Mouse (Mus musculus): ENCODE data around the gene Rmnd5a. TPM values are rescaled to one million over a fixed set of nuclear protein-coding genes. Genes with fewer than 3 reads are reported as not detected.
A peak's percentile ranks its signal among the peaks of the same experiment; 100 is the strongest.
"Not testable (repeated sequence)": the region's sequence is repeated elsewhere in the genome, so short reads cannot be mapped to it uniquely, and the experiment has no call there.

Gene Rmnd5a
- 9.4 and 10.0 TPM in 2 replicates for polyA plus RNA-seq (2014; fragmentation: Nextera tagmentation; extraction: Ambion mirVana)

DNA sequence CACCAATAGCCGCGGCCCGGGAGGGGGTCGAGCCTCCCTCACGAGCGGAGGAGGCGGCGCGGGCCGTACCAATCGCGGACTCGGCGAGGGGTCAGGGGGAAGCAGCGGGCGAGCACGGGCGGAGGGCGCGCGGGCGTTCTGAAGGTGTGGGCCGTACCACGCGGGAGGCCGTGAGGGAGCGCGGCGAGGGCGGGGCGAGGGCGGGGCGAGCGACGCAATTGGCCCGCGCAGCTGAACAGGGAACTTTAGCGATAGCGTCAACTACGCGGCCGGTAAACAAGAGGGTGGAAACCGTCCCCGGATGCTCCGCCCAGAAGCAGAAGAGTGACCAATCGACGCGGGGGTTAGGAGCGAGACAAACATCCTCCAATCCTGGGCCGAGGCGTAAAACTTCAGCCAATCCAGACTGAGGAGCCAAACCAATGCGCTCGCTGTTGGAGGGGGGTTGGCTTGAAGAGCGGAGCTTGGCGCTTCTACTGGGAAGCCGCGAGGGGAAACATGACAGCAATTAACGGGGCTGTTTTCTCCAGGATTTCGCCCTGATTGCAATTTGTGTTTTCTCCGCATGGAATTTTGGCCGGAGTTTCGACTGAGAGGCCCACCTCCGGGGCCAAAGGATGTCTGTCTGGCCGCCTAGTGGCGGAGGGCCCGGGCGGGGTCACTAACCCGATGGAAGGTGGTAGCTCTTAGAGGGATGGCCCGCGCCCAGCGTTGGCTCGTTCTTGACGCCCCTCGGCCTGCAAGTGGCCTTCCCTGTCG is at the start of gene Rmnd5a:
TSS of gene Rmnd5a (minus strand) at position 146 of the 759 bp plus-strand sequence.
- no peaks in the 10 kb centered on the region for H3K9me3 ChIP-seq (ENCODE audit: control insufficient read depth, low read length)
- no peaks in the 10 kb centered on the region for H3K36me3 ChIP-seq (ENCODE audit: control insufficient read depth, insufficient read depth, low read length)
- H3K4me2 ChIP-seq = peak within 1 kb of the TSS; percentile 92
- DNase-seq (ENCODE audit: low spot score) (peak; percentile 99), ATAC-seq (replicated peaks; ENCODE audit: low FRiP score) (peak; percentile 97)
- peaks cover 17% of the 10 kb centered on the region for H3K4me1 ChIP-seq (replicated peaks; ENCODE audit: control insufficient read depth, insufficient read depth, low read length)
- peak within 1 kb of the TSS; percentile 97 for H3K27ac ChIP-seq (ENCODE audit: low read depth, low read length)
- H3K4me3 ChIP-seq (ENCODE audit: low read depth, low read length) = peak within 1 kb of the TSS; percentile 99
- H3K27me3 ChIP-seq (replicated peaks; ENCODE audit: control insufficient read depth, insufficient read depth, low read length) = no peaks in the 10 kb centered on the region
- WGBS = under 1% methylated on average over 71 of the region's 75 CpGs
- H3K9ac ChIP-seq (ENCODE audit: low read depth, low read length) = peak within 1 kb of the TSS; percentile 96

DNA sequence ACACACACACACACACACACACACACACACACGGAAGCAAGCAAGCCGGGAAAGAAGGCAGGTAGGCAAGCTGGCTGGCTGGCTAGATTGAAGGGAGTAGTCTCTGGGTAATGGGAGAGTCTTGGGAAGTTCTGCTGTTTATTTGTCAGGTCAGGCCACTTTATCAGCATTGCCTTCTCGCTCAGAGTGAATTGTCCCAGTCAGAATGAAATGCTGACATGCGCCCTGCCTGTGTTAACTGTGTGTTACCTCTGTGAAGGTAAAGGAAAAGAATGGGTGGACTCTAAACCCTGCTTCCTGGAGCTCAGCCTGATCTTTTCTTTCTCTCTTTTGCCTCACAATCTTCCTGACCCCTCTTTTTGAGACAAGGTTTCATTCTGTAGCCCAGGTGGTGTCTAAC is 47.5 kb upstream of the Rmnd5a start:
- Histone ChIP-seq H3K4me2 (peak overlapping the region; percentile 27), H3K9me3 (ENCODE audit: control insufficient read depth, low read length) (no peaks in the 10 kb centered on the region), H3K27ac (ENCODE audit: low read depth, low read length) (0 out of 2 replicates have a peak overlapping the region, but pooled peaks have one; percentile 32), H3K9ac (ENCODE audit: low read depth, low read length) (no peak overlapping the region), H3K4me1 (replicated peaks; ENCODE audit: control insufficient read depth, insufficient read depth, low read length) (no peaks in the 10 kb centered on the region), H3K36me3 (ENCODE audit: control insufficient read depth, insufficient read depth, low read length) (no peaks in the 10 kb centered on the region), H3K27me3 (replicated peaks; ENCODE audit: control insufficient read depth, insufficient read depth, low read length) (no peaks in the 10 kb centered on the region), H3K4me3 (ENCODE audit: low read depth, low read length) (no peak overlapping the region)
- 36% methylated on average over 4 of the region's 4 CpGs for WGBS
- DNase-seq (ENCODE audit: low spot score) = no peak
- ATAC-seq (replicated peaks; ENCODE audit: low FRiP score) = no peak

DNA sequence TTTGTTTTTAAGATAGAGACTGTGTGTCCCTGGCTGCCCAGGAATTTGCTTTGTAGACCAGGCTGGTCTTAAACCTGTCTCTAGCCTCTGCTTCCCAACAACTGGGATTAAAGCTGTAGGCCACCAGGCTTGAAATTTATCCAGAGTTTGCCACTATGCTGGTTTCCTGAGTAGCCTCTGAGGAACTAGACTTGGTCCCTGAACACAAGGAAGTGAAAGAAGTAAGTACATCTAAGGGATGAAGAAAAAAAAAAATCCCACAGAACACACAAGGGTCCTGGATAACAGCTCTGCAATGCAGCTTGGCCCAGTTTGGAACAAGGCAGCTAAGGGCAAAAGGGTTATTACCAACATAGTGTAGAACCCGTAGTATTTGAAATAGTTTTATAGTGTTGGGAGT is 46.4 kb upstream of the Rmnd5a start:
- no peaks in the 10 kb centered on the region for H3K36me3 ChIP-seq (ENCODE audit: control insufficient read depth, insufficient read depth, low read length)
- no peaks in the 10 kb centered on the region for H3K9me3 ChIP-seq (ENCODE audit: control insufficient read depth, low read length)
- H3K4me1 ChIP-seq (replicated peaks; ENCODE audit: control insufficient read depth, insufficient read depth, low read length) = no peaks in the 10 kb centered on the region
- H3K27me3 ChIP-seq (replicated peaks; ENCODE audit: control insufficient read depth, insufficient read depth, low read length) = no peaks in the 10 kb centered on the region
- no peak overlapping the region for H3K4me2 ChIP-seq
- H3K4me3 ChIP-seq (ENCODE audit: low read depth, low read length) = no peak overlapping the region
- H3K9ac ChIP-seq (ENCODE audit: low read depth, low read length) = no peak overlapping the region
- H3K27ac ChIP-seq (ENCODE audit: low read depth, low read length) = no peak overlapping the region
- DNase-seq (ENCODE audit: low spot score) (no peak), ATAC-seq (replicated peaks; ENCODE audit: low FRiP score) (no peak)
- WGBS = 78% methylated on average over 1 of the region's 1 CpGs

DNA sequence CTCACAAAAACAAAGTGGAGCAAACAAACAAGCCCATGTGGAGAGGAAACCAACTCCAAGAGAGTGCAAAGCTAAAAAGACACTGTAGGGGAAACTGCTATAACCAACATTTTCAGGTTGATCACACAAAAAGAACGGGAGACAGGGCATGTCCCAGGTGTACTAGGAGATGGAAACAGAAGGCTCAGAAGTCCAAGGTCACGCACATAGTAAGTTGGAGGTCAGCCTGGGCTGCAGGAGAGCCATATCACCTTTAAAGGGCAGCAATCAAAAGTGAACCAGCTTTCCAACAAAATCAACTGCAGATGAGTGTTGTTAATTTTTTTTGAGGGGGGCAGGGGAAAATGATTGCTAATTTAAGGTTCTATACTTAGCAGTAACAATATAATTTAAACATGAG is 45.8 kb upstream of the Rmnd5a start:
- WGBS = 65% methylated on average over 2 of the region's 2 CpGs
- no peak overlapping the region for H3K4me2 ChIP-seq
- H3K36me3 ChIP-seq (ENCODE audit: control insufficient read depth, insufficient read depth, low read length) = no peaks in the 10 kb centered on the region
- H3K4me3 ChIP-seq (ENCODE audit: low read depth, low read length) = no peak overlapping the region
- DNase-seq (ENCODE audit: low spot score) = no peak
- no peaks in the 10 kb centered on the region for H3K4me1 ChIP-seq (replicated peaks; ENCODE audit: control insufficient read depth, insufficient read depth, low read length)
- H3K9ac ChIP-seq (ENCODE audit: low read depth, low read length) = no peak overlapping the region
- no peaks in the 10 kb centered on the region for H3K9me3 ChIP-seq (ENCODE audit: control insufficient read depth, low read length)
- H3K27me3 ChIP-seq (replicated peaks; ENCODE audit: control insufficient read depth, insufficient read depth, low read length) = no peaks in the 10 kb centered on the region
- no peak overlapping the region for H3K27ac ChIP-seq (ENCODE audit: low read depth, low read length)
- no peak for ATAC-seq (replicated peaks; ENCODE audit: low FRiP score)

DNA sequence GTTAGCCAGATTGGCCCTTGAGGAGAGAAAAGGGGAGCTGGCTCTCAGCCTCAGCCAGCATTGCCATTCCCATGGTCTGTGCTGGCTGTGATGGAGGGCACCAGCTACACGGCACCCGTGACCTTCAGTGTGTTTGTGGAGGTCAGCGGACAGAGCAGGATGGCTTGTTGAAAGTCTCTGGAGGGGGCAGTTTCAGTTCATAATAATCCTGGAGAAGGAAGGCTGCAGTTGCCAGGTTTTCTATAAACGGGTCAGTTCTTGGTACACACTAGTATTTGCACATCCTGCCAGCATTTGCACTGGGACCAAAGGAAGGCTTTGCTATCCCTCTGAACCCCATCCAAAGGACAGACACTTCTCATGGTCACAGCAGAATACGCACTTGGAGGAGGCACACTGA is 44.8 kb upstream of the Rmnd5a start:
- 83% methylated on average over 5 of the region's 5 CpGs for WGBS
- Histone ChIP-seq H3K27me3 (replicated peaks; ENCODE audit: control insufficient read depth, insufficient read depth, low read length) (no peaks in the 10 kb centered on the region), H3K36me3 (ENCODE audit: control insufficient read depth, insufficient read depth, low read length) (no peaks in the 10 kb centered on the region), H3K4me3 (ENCODE audit: low read depth, low read length) (no peak overlapping the region), H3K9ac (ENCODE audit: low read depth, low read length) (no peak overlapping the region), H3K9me3 (ENCODE audit: control insufficient read depth, low read length) (no peaks in the 10 kb centered on the region), H3K27ac (ENCODE audit: low read depth, low read length) (no peak overlapping the region; the same call in 1 of the 2 replicates), H3K4me1 (replicated peaks; ENCODE audit: control insufficient read depth, insufficient read depth, low read length) (no peaks in the 10 kb centered on the region; the same call in 1 of the 2 replicates), H3K4me2 (no peak overlapping the region)
- ATAC-seq (replicated peaks; ENCODE audit: low FRiP score) (no peak), DNase-seq (ENCODE audit: low spot score) (no peak)

DNA sequence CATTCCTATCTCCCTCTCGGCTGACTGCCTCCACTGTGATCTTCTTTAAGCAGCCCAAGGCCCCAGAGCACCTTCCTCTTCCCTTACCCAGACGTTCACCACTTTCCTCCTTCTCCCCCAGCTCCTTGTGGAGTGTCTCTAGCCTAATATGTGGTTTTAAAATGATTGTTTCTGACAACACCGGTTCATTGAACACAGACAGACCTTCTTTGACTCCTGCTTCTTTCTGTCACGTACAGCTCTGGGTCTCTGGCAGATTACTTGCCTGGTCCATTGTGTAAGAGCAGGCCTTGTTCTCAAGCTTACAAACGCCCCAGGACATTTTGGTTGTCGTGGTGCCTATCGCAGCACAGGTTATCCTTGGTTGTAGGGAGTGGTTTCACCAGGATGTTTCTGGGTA is 40.7 kb upstream of the Rmnd5a start:
- ATAC-seq (replicated peaks; ENCODE audit: low FRiP score) = no peak
- Histone ChIP-seq H3K27me3 (replicated peaks; ENCODE audit: control insufficient read depth, insufficient read depth, low read length) (no peaks in the 10 kb centered on the region), H3K9ac (ENCODE audit: low read depth, low read length) (no peak overlapping the region), H3K4me3 (ENCODE audit: low read depth, low read length) (no peak overlapping the region), H3K4me1 (replicated peaks; ENCODE audit: control insufficient read depth, insufficient read depth, low read length) (no peaks in the 10 kb centered on the region; the same call in 1 of the 2 replicates), H3K4me2 (no peak overlapping the region), H3K27ac (ENCODE audit: low read depth, low read length) (no peak overlapping the region), H3K9me3 (ENCODE audit: control insufficient read depth, low read length) (no peaks in the 10 kb centered on the region), H3K36me3 (ENCODE audit: control insufficient read depth, insufficient read depth, low read length) (no peaks in the 10 kb centered on the region)
- WGBS = 74% methylated on average over 7 of the region's 7 CpGs
- DNase-seq (ENCODE audit: low spot score) = no peak

DNA sequence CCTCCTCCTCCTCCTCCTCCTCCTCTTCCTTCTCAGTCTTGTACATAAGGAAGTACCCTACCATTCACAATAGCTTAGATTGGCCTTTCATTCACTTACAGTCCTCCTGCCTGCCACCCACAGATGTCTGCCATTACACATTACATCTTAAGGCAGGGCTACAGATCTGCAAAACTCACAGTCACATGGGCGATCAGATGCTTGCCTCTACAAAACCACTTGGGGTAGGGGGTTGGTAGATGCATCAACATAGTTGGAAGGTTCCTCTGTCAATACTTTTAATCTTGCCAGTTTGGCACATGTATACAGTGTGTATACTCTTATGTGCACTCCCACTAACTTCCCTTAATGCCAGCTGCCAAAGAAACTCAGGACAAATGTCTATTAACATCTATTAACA is 39.7 kb upstream of the Rmnd5a start:
- Histone ChIP-seq H3K4me2 (no peak overlapping the region), H3K9ac (ENCODE audit: low read depth, low read length) (no peak overlapping the region), H3K27me3 (replicated peaks; ENCODE audit: control insufficient read depth, insufficient read depth, low read length) (no peaks in the 10 kb centered on the region), H3K9me3 (ENCODE audit: control insufficient read depth, low read length) (no peaks in the 10 kb centered on the region), H3K4me3 (ENCODE audit: low read depth, low read length) (no peak overlapping the region), H3K4me1 (replicated peaks; ENCODE audit: control insufficient read depth, insufficient read depth, low read length) (no peaks in the 10 kb centered on the region; the same call in 1 of the 2 replicates), H3K36me3 (ENCODE audit: control insufficient read depth, insufficient read depth, low read length) (no peaks in the 10 kb centered on the region), H3K27ac (ENCODE audit: low read depth, low read length) (no peak overlapping the region)
- WGBS = 79% methylated on average over 1 of the region's 1 CpGs
- DNase-seq (ENCODE audit: low spot score) = no peak
- no peak for ATAC-seq (replicated peaks; ENCODE audit: low FRiP score)

DNA sequence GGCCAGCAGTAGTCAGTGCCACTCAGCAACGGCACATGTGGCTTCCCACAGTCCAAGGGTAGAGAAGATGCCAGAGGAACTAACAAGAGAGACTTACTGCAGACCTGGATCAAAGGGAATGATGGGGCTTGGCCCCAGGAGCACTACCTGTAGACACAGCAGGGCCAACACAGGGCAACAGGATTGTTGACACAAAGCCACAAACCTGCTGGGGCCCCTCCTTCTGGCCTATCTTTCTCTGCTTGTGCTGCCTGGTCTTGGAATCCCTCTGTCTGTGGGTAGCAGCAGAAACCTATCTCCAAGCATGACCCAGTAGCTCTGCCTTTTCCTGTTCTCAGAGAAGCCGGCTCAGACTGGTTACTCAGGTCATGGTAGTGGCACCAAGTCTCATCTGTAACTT is 39.2 kb upstream of the Rmnd5a start:
- H3K9me3 ChIP-seq (ENCODE audit: control insufficient read depth, low read length); H3K4me2 ChIP-seq; H3K9ac ChIP-seq (ENCODE audit: low read depth, low read length); H3K27me3 ChIP-seq (replicated peaks; ENCODE audit: control insufficient read depth, insufficient read depth, low read length); H3K36me3 ChIP-seq (ENCODE audit: control insufficient read depth, insufficient read depth, low read length); H3K4me1 ChIP-seq (replicated peaks; ENCODE audit: control insufficient read depth, insufficient read depth, low read length); H3K27ac ChIP-seq (ENCODE audit: low read depth, low read length); H3K4me3 ChIP-seq (ENCODE audit: low read depth, low read length); DNase-seq (ENCODE audit: low spot score): not testable (repeated sequence)
- 75% methylated on average over 2 of the region's 2 CpGs for WGBS
- ATAC-seq (replicated peaks; ENCODE audit: low FRiP score) = peak; percentile 52

Data from liver, embryonic 11.5 days (tissue).